Mouse (Mus musculus) frontal cortex, adult (tissue): ENCODE results near the gene Sfxn2.
"Not testable (repeated sequence)": the region's sequence is repeated elsewhere in the genome, so short reads cannot be mapped to it uniquely, and the experiment has no call there.

Source experiments
- ATAC-seq: cut with Nextera tagmentation; 2 replicates; pipeline ENCODE4 v1.9.2; 2017; ENCODE audit warnings: mild to moderate bottlenecking, moderate library complexity, mixed read lengths; ENCODE audit not compliant: low TSS enrichment

Sfxn2 gene

GRCm38 (mm10) chr19:46542750-46543149, 30.4 kb upstream of the Sfxn2 start:
- no peak for ATAC-seq

- ATAC-seq = no peak
These were observed 25.6 kb upstream of the Sfxn2 start for GRCm38 (mm10) chr19:46547565-46547964.

GRCm38 (mm10) chr19:46548110-46548509, 25.1 kb upstream of the Sfxn2 start:
- ATAC-seq = no peak

- no peak for ATAC-seq
These were observed 22.8 kb upstream of the Sfxn2 start for GRCm38 (mm10) chr19:46550385-46550784.

GRCm38 (mm10) chr19:46552496-46552895, 20.7 kb upstream of the Sfxn2 start:
- ATAC-seq = no peak

GRCm38 (mm10) chr19:46553541-46553955, 19.6 kb upstream of the Sfxn2 start:
- peak; percentile 44; the same call in 1 of the 2 replicates for ATAC-seq

GRCm38 (mm10) chr19:46558009-46558408, 15.2 kb upstream of the Sfxn2 start:
- no peak for ATAC-seq

- no peak for ATAC-seq
These were observed 14.5 kb upstream of the Sfxn2 start for GRCm38 (mm10) chr19:46558631-46559030.

GRCm38 (mm10) chr19:46562132-46562531, 11.0 kb upstream of the Sfxn2 start:
- peak; percentile 60; the same call in 1 of the 2 replicates for ATAC-seq

- no peak for ATAC-seq
These were observed 10.3 kb upstream of the Sfxn2 start for GRCm38 (mm10) chr19:46562581-46563515.

- no peak for ATAC-seq
These were observed 9.6 kb upstream of the Sfxn2 start for GRCm38 (mm10) chr19:46563603-46564002.

GRCm38 (mm10) chr19:46564043-46564462, 9.1 kb upstream of the Sfxn2 start:
- ATAC-seq = 0 out of 2 replicates have a peak, but pooled peaks have one; percentile 50

- not testable (repeated sequence) for ATAC-seq
These were observed 1.8 kb upstream of the Sfxn2 start for GRCm38 (mm10) chr19:46571211-46571877.

- ATAC-seq = no peak
These were observed 1.3 kb upstream of the Sfxn2 start for GRCm38 (mm10) chr19:46571878-46572244.

- ATAC-seq = peak; percentile 51
These were observed 617 bp upstream of the Sfxn2 start for GRCm38 (mm10) chr19:46572548-46572947.

- no peak for ATAC-seq
These were observed 825 bp downstream of the Sfxn2 start for GRCm38 (mm10) chr19:46573990-46574389.

- no peak for ATAC-seq
These were observed 2.0 kb downstream of the Sfxn2 start for GRCm38 (mm10) chr19:46575196-46575595.

GRCm38 (mm10) chr19:46587823-46588508, 14.8 kb downstream of the Sfxn2 start:
- ATAC-seq = peak; percentile 92

- no peak for ATAC-seq
These were observed 18.4 kb downstream of the Sfxn2 start for GRCm38 (mm10) chr19:46591575-46591974.

- no peak for ATAC-seq
These were observed 19.7 kb downstream of the Sfxn2 start for GRCm38 (mm10) chr19:46592751-46593439.

GRCm38 (mm10) chr19:46598187-46598586, 25.0 kb downstream of the Sfxn2 start:
- ATAC-seq = no peak
